ENCODE assay signal across 24 mouse cellular contexts in the genomic region with DNA sequence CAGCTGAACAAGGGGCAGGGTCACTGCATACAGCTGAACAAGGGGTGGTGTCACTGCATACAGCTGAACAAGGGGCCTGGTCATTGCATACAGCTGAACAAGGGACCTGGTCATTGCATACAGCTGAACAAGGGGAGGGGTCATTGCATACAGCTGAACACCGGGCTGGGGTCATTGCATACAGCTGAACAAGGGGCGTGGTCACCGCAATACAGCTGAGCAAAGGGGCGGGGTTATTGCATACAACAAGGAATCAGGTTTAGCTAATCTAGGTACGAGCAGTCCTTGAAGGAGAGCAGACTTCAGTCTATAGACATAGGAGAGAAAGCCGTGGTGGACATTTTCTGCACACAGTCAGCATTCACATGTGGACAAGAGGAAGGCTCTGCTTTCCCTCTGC.
DNase-seq lines count a peak whose midpoint lies in the region; ATAC-seq and TF ChIP-seq lines count a peak whose summit lies in the region.
"Had no signal": no experiment of that assay in that cellular context is flagged by ENCODE, and none has a peak within 500 bp of the region (broad histone marks: within the 10 kb centered on the region; RNA-seq: fewer than 3 reads in every experiment).

No protein-coding gene starts in this region.

- H3K36me3 ChIP-seq in midbrain, postnatal 0 days (ENCODE audit: insufficient read depth, low read length): no peaks in the 10 kb centered on the region
- H3K36me3 ChIP-seq: G1E had no signal

- no peak for ATAC-seq in midbrain, postnatal 0 days (ENCODE audit: low FRiP score)
- no peak for ATAC-seq in erythroid progenitor cell, adult 5-6 weeks (replicated peaks; ENCODE audit: low FRiP score, poor library complexity, severe bottlenecking)
- ATAC-seq: activated CD4-positive, CD25-positive, alpha-beta regulatory T cell, adult 4 months; CD4-positive, CD25-positive, alpha-beta regulatory T cell, adult 4 months; Patski had no signal

- DNase-seq in retina, postnatal 1 day: peak; percentile 38
- no peak for DNase-seq in retina, embryonic 14.5 days (ENCODE audit: low spot score)
- DNase-seq in ES-CJ7 (ENCODE audit: low read depth, low spot score): peak; percentile 38
- DNase-seq in R1 (ENCODE audit: low read depth, low spot score): peak; percentile 71
- peak; percentile 74 for DNase-seq in ZHBTc4 (ENCODE audit: low read depth, low spot score)
- DNase-seq in midbrain, postnatal 0 days (ENCODE audit: low spot score): no peak
- DNase-seq in kidney, postnatal 14 days: no peak
- DNase-seq: adrenal gland, adult 2 months; adrenal gland, adult 8-10 months; adrenal gland, postnatal 10 days; adrenal gland, postnatal 14 days; adrenal gland, postnatal 25 days; adrenal gland, postnatal 36 days; B cell, adult 2 months; cerebellum, adult 11 months; cerebellum, adult 11-12 months; cerebellum, adult 18-20 months; cerebellum, adult 2 months; cerebellum, adult 8-10 months had no signal

- 87% methylated on average over 6 of the region's 6 CpGs for WGBS in midbrain, postnatal 0 days

- H3K27me3 ChIP-seq in midbrain, postnatal 0 days (ENCODE audit: insufficient read depth, low read length): peaks cover 8% of the 10 kb centered on the region; the same call in 1 of the 2 replicates

- no peaks in the 10 kb centered on the region for H3K9me3 ChIP-seq in midbrain, postnatal 0 days (ENCODE audit: low read length)

- TF ChIP-seq CTCF in midbrain, postnatal 0 days (IDR thresholded peaks at IDR 0.05): no peak

- no peak overlapping the region for H3K27ac ChIP-seq in midbrain, postnatal 0 days (ENCODE audit: low read depth, low read length)

- no peak overlapping the region for H3K9ac ChIP-seq in midbrain, postnatal 0 days (replicated peaks; ENCODE audit: low read length, poor library complexity, severe bottlenecking)

- H3K4me2 ChIP-seq in midbrain, postnatal 0 days (ENCODE audit: low read depth, low read length, poor library complexity, severe bottlenecking): no peak overlapping the region

- H3K4me3 ChIP-seq in midbrain, postnatal 0 days (ENCODE audit: low read depth, low read length): no peak overlapping the region

- no peaks in the 10 kb centered on the region for H3K4me1 ChIP-seq in midbrain, postnatal 0 days (ENCODE audit: insufficient read depth, low read length)

Comparison
In these comparisons a context has a peak if more than half of its experiments do, and no peak if none do; other contexts are left out.
1. DNase-seq: peak in retina, postnatal 1 day (single experiment), ES-CJ7 (single experiment), R1 (single experiment) and ZHBTc4 (single experiment); none in retina, embryonic 14.5 days (single experiment), midbrain, postnatal 0 days (single experiment) and kidney, postnatal 14 days (single experiment).